Mouse (Mus musculus) hindbrain, embryonic 16.5 days (tissue): ENCODE data around the gene Adk. TPM values are rescaled to one million over a fixed set of nuclear protein-coding genes. Genes with fewer than 3 reads are reported as not detected.
"Not testable (repeated sequence)": the region's sequence is repeated elsewhere in the genome, so short reads cannot be mapped to it uniquely, and the experiment has no call there.

Experiments used
- ATAC-seq: fragments of 200-750 bp; cut with Nextera tagmentation; 2 replicates; pipeline ENCODE4 v1.8.0; 2017; ENCODE audit warnings: moderate TSS enrichment, moderate library complexity
- H3K27ac ChIP-seq: fragments of 300-500 bp; sonication (generic); 2 replicates; pipeline ENCODE4 v1.5.1; 2014; ENCODE audit warnings: low read depth, mild to moderate bottlenecking, control low read depth, low read length, moderate library complexity
- H3K27me3 ChIP-seq: fragments of 300-500 bp; sonication (generic); replicated peaks from 2 replicates; pipeline ENCODE4 v1.6.1; 2014; ENCODE audit warnings: low read length; ENCODE audit not compliant: control insufficient read depth, insufficient read depth
- H3K36me3 ChIP-seq: fragments of 300-500 bp; sonication (generic); 2 replicates; pipeline ENCODE4 v1.6.1; 2014; ENCODE audit warnings: mild to moderate bottlenecking, low read length, moderate library complexity, mixed read lengths; ENCODE audit not compliant: control insufficient read depth, insufficient read depth
- H3K4me1 ChIP-seq: fragments of 300-500 bp; sonication (generic); 2 replicates; pipeline ENCODE4 v1.6.1; 2014; ENCODE audit warnings: low read depth, low read length; ENCODE audit not compliant: control insufficient read depth, insufficient read depth
- H3K4me2 ChIP-seq: fragments of 300-500 bp; sonication (generic); 2 replicates; pipeline ENCODE4 v1.6.1; 2014; ENCODE audit warnings: mild to moderate bottlenecking, low read length, control low read depth, moderate library complexity
- H3K4me3 ChIP-seq: fragments of 300-500 bp; sonication (generic); 2 replicates; pipeline ENCODE4 v1.5.1; 2014; ENCODE audit warnings: mild to moderate bottlenecking, low read length, control low read depth, moderate library complexity
- H3K9ac ChIP-seq: fragments of 300-500 bp; sonication (generic); 2 replicates; pipeline ENCODE4 v1.6.1; 2014; ENCODE audit warnings: low read depth, mild to moderate bottlenecking, control low read depth, low read length, moderate library complexity
- H3K9me3 ChIP-seq: fragments of 300-500 bp; sonication (generic); 2 replicates; pipeline ENCODE4 v1.6.1; 2014; ENCODE audit warnings: mild to moderate bottlenecking, low read length, moderate library complexity; ENCODE audit not compliant: control insufficient read depth
- WGBS: fragments of 180-500 bp; shearing (Covaris S2); extraction: QIAGEN DNeasy Blood & Tissue Kit; methylation state at CpG from one replicate; pipeline ENCODE4 v1.1.7; 2014; 5-methylcytosine and 5-hydroxymethylcytosine counted together
- polyA plus RNA-seq: library from polyadenylated mRNA; unstranded; fragments of >200 nt; fragmentation: Nextera tagmentation; extraction: Ambion mirVana; gene quantifications from 2 replicates; pipeline ENCODE4 v1.2.1, GENCODE M21; 2015

The Adk gene
- polyA plus RNA-seq, 1 experiment from 2014 or later: 45.9 TPM

- no peaks in the 10 kb centered on the region for H3K27me3 ChIP-seq
- no peak overlapping the region for H3K9ac ChIP-seq
- ATAC-seq: no peak
- no peak overlapping the region for H3K27ac ChIP-seq
- WGBS: 95% methylated on average over 9 of the region's 9 CpGs
- no peaks in the 10 kb centered on the region for H3K36me3 ChIP-seq
- H3K4me1 ChIP-seq: no peaks in the 10 kb centered on the region
- H3K4me3 ChIP-seq: no peak overlapping the region
- no peak overlapping the region for H3K4me2 ChIP-seq
- H3K9me3 ChIP-seq: no peaks in the 10 kb centered on the region
Measured at GRCm38 (mm10) chr14:21463117-21463712, 410.8 kb downstream of the Adk start.

GRCm38 (mm10) chr14:21470386-21470785 is 418.0 kb downstream of the Adk start:
- Histone ChIP-seq H3K4me1 (no peaks in the 10 kb centered on the region), H3K9me3 (no peaks in the 10 kb centered on the region), H3K27ac (no peak overlapping the region), H3K27me3 (no peaks in the 10 kb centered on the region), H3K36me3 (no peaks in the 10 kb centered on the region), H3K4me3 (no peak overlapping the region), H3K4me2 (no peak overlapping the region), H3K9ac (no peak overlapping the region)
- 84% methylated on average over 5 of the region's 5 CpGs for whole genome bisulfite sequencing
- ATAC-seq: no peak

- H3K9ac ChIP-seq: no peak overlapping the region
- no peaks in the 10 kb centered on the region for H3K27me3 ChIP-seq
- no peaks in the 10 kb centered on the region for H3K4me1 ChIP-seq
- H3K4me2 ChIP-seq: no peak overlapping the region
- H3K27ac ChIP-seq: no peak overlapping the region
- no peak overlapping the region for H3K4me3 ChIP-seq
- 95% methylated on average over 2 of the region's 2 CpGs for WGBS
- no peaks in the 10 kb centered on the region for H3K9me3 ChIP-seq
- no peaks in the 10 kb centered on the region for H3K36me3 ChIP-seq
- no peak for ATAC-seq
Measured at GRCm38 (mm10) chr14:21471975-21472374, 419.6 kb downstream of the Adk start.

- not testable (repeated sequence) for H3K4me3 ChIP-seq, H3K36me3 ChIP-seq, H3K9me3 ChIP-seq, H3K27ac ChIP-seq, H3K4me1 ChIP-seq, H3K9ac ChIP-seq, ATAC-seq, H3K27me3 ChIP-seq, H3K4me2 ChIP-seq
- 90% methylated on average over 4 of the region's 4 CpGs for WGBS
Measured at GRCm38 (mm10) chr14:21474593-21475132, 422.3 kb downstream of the Adk start.

- H3K4me3 ChIP-seq: no peak overlapping the region
- no peak overlapping the region for H3K9ac ChIP-seq
- 84% methylated on average over 2 of the region's 2 CpGs for WGBS
- H3K27me3 ChIP-seq: no peaks in the 10 kb centered on the region
- H3K4me1 ChIP-seq: no peaks in the 10 kb centered on the region
- no peaks in the 10 kb centered on the region for H3K9me3 ChIP-seq
- H3K36me3 ChIP-seq: no peaks in the 10 kb centered on the region
- H3K4me2 ChIP-seq: no peak overlapping the region
- no peak overlapping the region for H3K27ac ChIP-seq
- ATAC-seq: no peak
Measured at GRCm38 (mm10) chr14:21477181-21477580, 424.8 kb downstream of the Adk start.

GRCm38 (mm10) chr14:21479566-21479965 is 427.2 kb downstream of the Adk start:
- no peaks in the 10 kb centered on the region for H3K36me3 ChIP-seq
- ATAC-seq: no peak
- H3K27me3 ChIP-seq: no peaks in the 10 kb centered on the region
- H3K9me3 ChIP-seq: no peaks in the 10 kb centered on the region
- H3K9ac ChIP-seq: no peak overlapping the region
- H3K4me3 ChIP-seq: no peak overlapping the region
- H3K4me2 ChIP-seq: no peak overlapping the region
- WGBS: 93% methylated on average over 8 of the region's 8 CpGs
- no peak overlapping the region for H3K27ac ChIP-seq
- H3K4me1 ChIP-seq: no peaks in the 10 kb centered on the region

GRCm38 (mm10) chr14:21480191-21480590 is 427.8 kb downstream of the Adk start:
- 97% methylated on average over 5 of the region's 5 CpGs for WGBS
- Histone ChIP-seq H3K4me3 (no peak overlapping the region), H3K36me3 (no peaks in the 10 kb centered on the region), H3K9ac (no peak overlapping the region), H3K4me2 (no peak overlapping the region), H3K9me3 (no peaks in the 10 kb centered on the region), H3K4me1 (no peaks in the 10 kb centered on the region), H3K27me3 (no peaks in the 10 kb centered on the region), H3K27ac (no peak overlapping the region)
- no peak for ATAC-seq

- Histone ChIP-seq H3K27me3 (no peaks in the 10 kb centered on the region), H3K9ac (no peak within 1 kb of the TSS), H3K36me3 (no peaks in the 10 kb centered on the region), H3K27ac (no peak within 1 kb of the TSS), H3K4me1 (no peaks in the 10 kb centered on the region), H3K4me2 (no peak within 1 kb of the TSS), H3K9me3 (no peaks in the 10 kb centered on the region), H3K4me3 (no peak within 1 kb of the TSS)
- 97% methylated on average over 7 of the region's 7 CpGs for WGBS
- ATAC-seq: no peak
Measured at GRCm38 (mm10) chr14:21481231-21481630, 428.9 kb downstream of the Adk start, which contains the start of gene Kat6b. Gene Kat6b (plus strand): TSS chr14:21481434.

- Histone ChIP-seq H3K9ac (no peak overlapping the region), H3K4me3 (no peak overlapping the region), H3K27me3 (no peaks in the 10 kb centered on the region), H3K4me1 (no peaks in the 10 kb centered on the region), H3K36me3 (no peaks in the 10 kb centered on the region), H3K4me2 (no peak overlapping the region), H3K27ac (no peak overlapping the region), H3K9me3 (no peaks in the 10 kb centered on the region)
- ATAC-seq: no peak
- 83% methylated on average over 2 of the region's 2 CpGs for WGBS
Measured at GRCm38 (mm10) chr14:21484199-21484598, 431.8 kb downstream of the Adk start.
